Mouse (Mus musculus): ENCODE data around the gene Mink1. TPM values are rescaled to one million over a fixed set of nuclear protein-coding genes. Genes with fewer than 3 reads are reported as not detected.

The Mink1 gene
- polyA plus RNA-seq, 1 experiment from 2014 or later, result 20.3 TPM

- ATAC-seq (ENCODE audit: insufficient number of reproducible peaks, low FRiP score, low TSS enrichment, low read depth), result no peak
- Histone ChIP-seq H3K27me3 (no peaks in the 10 kb centered on the region), H3K36me3 (no peaks in the 10 kb centered on the region), H3K4me3 (replicated peaks) (no peak overlapping the region), H3K4me2 (replicated peaks) (no peak overlapping the region), H3K27ac (replicated peaks) (no peak overlapping the region), H3K9me3 (replicated peaks) (no peaks in the 10 kb centered on the region), H3K4me1 (no peaks in the 10 kb centered on the region), H3K9ac (no peak overlapping the region)
- 84% methylated on average over 1 of the region's 1 CpGs for WGBS
These were observed 75.1 kb downstream of the Mink1 start for GRCm38 (mm10) chr11:70637764-70638163.

GRCm38 (mm10) chr11:70638293-70638692, 75.6 kb downstream of the Mink1 start:
- H3K36me3 ChIP-seq, result 0 out of 2 replicates have a peak, but pooled peaks cover 4% of the 10 kb centered on the region
- H3K27ac ChIP-seq (replicated peaks), result no peak overlapping the region
- H3K4me2 ChIP-seq (replicated peaks), result no peak overlapping the region
- no peaks in the 10 kb centered on the region for H3K9me3 ChIP-seq (replicated peaks)
- H3K4me3 ChIP-seq (replicated peaks), result no peak overlapping the region
- H3K9ac ChIP-seq, result no peak overlapping the region
- no peaks in the 10 kb centered on the region for H3K27me3 ChIP-seq
- H3K4me1 ChIP-seq, result no peaks in the 10 kb centered on the region
- no peak for ATAC-seq (ENCODE audit: insufficient number of reproducible peaks, low FRiP score, low TSS enrichment, low read depth)
- WGBS, result 84% methylated on average over 1 of the region's 1 CpGs

- Histone ChIP-seq H3K4me3 (replicated peaks) (no peak within 1 kb of the TSS), H3K27me3 (no peaks in the 10 kb centered on the region), H3K4me1 (no peaks in the 10 kb centered on the region), H3K27ac (replicated peaks) (no peak within 1 kb of the TSS), H3K9me3 (replicated peaks) (no peaks in the 10 kb centered on the region), H3K9ac (no peak within 1 kb of the TSS), H3K36me3 (peaks cover 9% of the 10 kb centered on the region; the same call in 1 of the 2 replicates), H3K4me2 (replicated peaks) (no peak within 1 kb of the TSS)
- no peak for ATAC-seq (ENCODE audit: insufficient number of reproducible peaks, low FRiP score, low TSS enrichment, low read depth)
- 58% methylated on average over 5 of the region's 5 CpGs for WGBS
These were observed 76.1 kb downstream of the Mink1 start, which contains the start of gene Gp1ba for GRCm38 (mm10) chr11:70638714-70639278. Gene Gp1ba (plus strand): TSS chr11:70639122.

GRCm38 (mm10) chr11:70639976-70640375, 77.3 kb downstream of the Mink1 start:
- H3K36me3 ChIP-seq, result peaks cover 20% of the 10 kb centered on the region
- 83% methylated on average over 8 of the region's 8 CpGs for WGBS
- no peak overlapping the region for H3K9ac ChIP-seq
- H3K27me3 ChIP-seq, result no peaks in the 10 kb centered on the region
- H3K4me1 ChIP-seq, result peaks cover under 1% of the 10 kb centered on the region; the same call in 1 of the 2 replicates
- no peak overlapping the region for H3K4me3 ChIP-seq (replicated peaks)
- no peak for ATAC-seq (ENCODE audit: insufficient number of reproducible peaks, low FRiP score, low TSS enrichment, low read depth)
- no peak overlapping the region for H3K4me2 ChIP-seq (replicated peaks)
- H3K9me3 ChIP-seq (replicated peaks), result no peaks in the 10 kb centered on the region
- no peak overlapping the region for H3K27ac ChIP-seq (replicated peaks)

GRCm38 (mm10) chr11:70641241-70641640, 78.6 kb downstream of the Mink1 start:
- Histone ChIP-seq H3K27me3 (no peaks in the 10 kb centered on the region), H3K4me1 (peaks cover 13% of the 10 kb centered on the region), H3K4me2 (replicated peaks) (no peak overlapping the region), H3K36me3 (peaks cover 28% of the 10 kb centered on the region), H3K9me3 (replicated peaks) (no peaks in the 10 kb centered on the region), H3K4me3 (replicated peaks) (no peak overlapping the region), H3K27ac (replicated peaks) (no peak overlapping the region), H3K9ac (no peak overlapping the region)
- 83% methylated on average over 7 of the region's 7 CpGs for WGBS
- no peak for ATAC-seq (ENCODE audit: insufficient number of reproducible peaks, low FRiP score, low TSS enrichment, low read depth)

- peaks cover 28% of the 10 kb centered on the region for H3K36me3 ChIP-seq
- H3K9ac ChIP-seq, result no peak overlapping the region
- H3K27me3 ChIP-seq, result no peaks in the 10 kb centered on the region
- H3K4me3 ChIP-seq (replicated peaks), result no peak overlapping the region
- WGBS, result 90% methylated on average over 6 of the region's 6 CpGs
- peaks cover 18% of the 10 kb centered on the region for H3K4me1 ChIP-seq
- no peaks in the 10 kb centered on the region for H3K9me3 ChIP-seq (replicated peaks)
- no peak overlapping the region for H3K27ac ChIP-seq (replicated peaks)
- no peak overlapping the region for H3K4me2 ChIP-seq (replicated peaks)
- no peak for ATAC-seq (ENCODE audit: insufficient number of reproducible peaks, low FRiP score, low TSS enrichment, low read depth)
These were observed 80.4 kb downstream of the Mink1 start for GRCm38 (mm10) chr11:70643051-70643450.

- H3K27me3 ChIP-seq, result no peaks in the 10 kb centered on the region
- H3K9ac ChIP-seq, result no peak overlapping the region
- no peak overlapping the region for H3K4me2 ChIP-seq (replicated peaks)
- ATAC-seq (ENCODE audit: insufficient number of reproducible peaks, low FRiP score, low TSS enrichment, low read depth), result no peak
- peaks cover 34% of the 10 kb centered on the region for H3K4me1 ChIP-seq
- H3K36me3 ChIP-seq, result peaks cover 36% of the 10 kb centered on the region
- no peaks in the 10 kb centered on the region for H3K9me3 ChIP-seq (replicated peaks)
- no peak overlapping the region for H3K4me3 ChIP-seq (replicated peaks)
- WGBS, result 93% methylated on average over 8 of the region's 8 CpGs
- H3K27ac ChIP-seq (replicated peaks), result no peak overlapping the region; the same call in 1 of the 2 replicates
These were observed 82.0 kb downstream of the Mink1 start for GRCm38 (mm10) chr11:70644564-70645103.

GRCm38 (mm10) chr11:70645461-70646258, 83.0 kb downstream of the Mink1 start:
- Histone ChIP-seq H3K4me1 (peaks cover 40% of the 10 kb centered on the region), H3K36me3 (peaks cover 47% of the 10 kb centered on the region), H3K27me3 (no peaks in the 10 kb centered on the region), H3K27ac (replicated peaks) (peak overlapping the region; percentile 99), H3K4me2 (replicated peaks) (peak overlapping the region; percentile 74), H3K9ac (peak overlapping the region; percentile 93), H3K4me3 (replicated peaks) (peak overlapping the region; percentile 74), H3K9me3 (replicated peaks) (no peaks in the 10 kb centered on the region)
- no peak for ATAC-seq (ENCODE audit: insufficient number of reproducible peaks, low FRiP score, low TSS enrichment, low read depth)
- WGBS, result 89% methylated on average over 12 of the region's 12 CpGs

GRCm38 (mm10) chr11:70646259-70646555, 83.5 kb downstream of the Mink1 start:
- WGBS, result 19% methylated on average over 3 of the region's 3 CpGs
- ATAC-seq (ENCODE audit: insufficient number of reproducible peaks, low FRiP score, low TSS enrichment, low read depth), result no peak
- peak overlapping the region; percentile 99 for H3K27ac ChIP-seq (replicated peaks)

GRCm38 (mm10) chr11:70646691-70647650, 84.3 kb downstream of the Mink1 start, which contains the start of the genes Rnf167 and Slc25a11:
Gene Rnf167 (plus strand): TSS chr11:70647235.
Gene Slc25a11 (minus strand): TSS chr11:70647479.
- Histone ChIP-seq H3K36me3 (peaks cover 57% of the 10 kb centered on the region), H3K4me2 (replicated peaks) (peak within 1 kb of the TSS; percentile 82), H3K27me3 (no peaks in the 10 kb centered on the region), H3K4me3 (replicated peaks) (peak within 1 kb of the TSS; percentile 74), H3K9ac (peak within 1 kb of the TSS; percentile 93), H3K4me1 (peaks cover 53% of the 10 kb centered on the region), H3K9me3 (replicated peaks) (no peaks in the 10 kb centered on the region), H3K27ac (replicated peaks) (peak within 1 kb of the TSS; percentile 99)
- ATAC-seq (ENCODE audit: insufficient number of reproducible peaks, low FRiP score, low TSS enrichment, low read depth), result peak; percentile 88
- WGBS, result under 1% methylated on average over 63 of the region's 63 CpGs

More at GRCm38 (mm10) chr11:70646259-70646555, 83.5 kb downstream of the Mink1 start:
- Histone ChIP-seq H3K27me3 (no peaks in the 10 kb centered on the region), H3K9ac (peak overlapping the region; percentile 93), H3K9me3 (replicated peaks) (no peaks in the 10 kb centered on the region), H3K4me1 (peaks cover 46% of the 10 kb centered on the region), H3K4me2 (replicated peaks) (peak overlapping the region; percentile 74), H3K4me3 (replicated peaks) (peak overlapping the region; percentile 74), H3K36me3 (peaks cover 52% of the 10 kb centered on the region)

Data from embryonic facial prominence, embryonic 15.5 days (tissue).